ENCODE assay signal across 14 mouse cellular contexts in the genomic region with DNA sequence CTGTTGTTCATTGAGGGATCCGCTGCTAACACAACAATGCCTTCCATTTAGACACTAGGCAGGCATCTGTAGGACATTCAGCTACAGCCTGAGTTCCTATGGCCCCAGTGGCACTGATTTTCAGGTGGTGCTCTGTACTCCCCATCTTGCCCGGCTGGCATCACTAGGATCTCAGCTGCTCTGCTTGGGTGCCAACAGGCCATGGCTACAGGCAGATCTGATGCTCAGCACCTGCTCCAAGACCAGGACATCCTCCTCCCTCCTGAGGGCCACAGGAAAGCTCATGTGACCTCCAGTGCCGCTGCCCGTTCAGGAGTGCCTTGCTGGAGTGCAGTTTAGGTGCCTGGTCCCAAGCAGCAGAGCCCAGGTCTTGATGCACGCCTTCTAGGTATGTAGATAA. TPM values are rescaled to one million over a fixed set of nuclear protein-coding genes. Genes with fewer than 3 reads are reported as not detected.
DNase-seq lines count a peak whose midpoint lies in the region; ATAC-seq and TF ChIP-seq lines count a peak whose summit lies in the region.
"Had no signal": no experiment of that assay in that cellular context is flagged by ENCODE, and none has a peak within 500 bp of the region (broad histone marks: within the 10 kb centered on the region; RNA-seq: fewer than 3 reads in every experiment).

No protein-coding gene starts in this region.

- H3K9ac ChIP-seq in heart, embryonic 12.5 days: no peak overlapping the region
- no peak overlapping the region for H3K9ac ChIP-seq in forebrain, embryonic 13.5 days
- H3K9ac ChIP-seq: hindbrain, embryonic 12.5 days; midbrain, embryonic 12.5 days; neural tube, embryonic 15.5 days had no signal

- H3K9me3 ChIP-seq in heart, embryonic 12.5 days (replicated peaks): no peaks in the 10 kb centered on the region
- H3K9me3 ChIP-seq in forebrain, embryonic 13.5 days (replicated peaks): no peaks in the 10 kb centered on the region
- H3K9me3 ChIP-seq: forebrain, embryonic 10.5 days; hindbrain, embryonic 12.5 days; midbrain, embryonic 12.5 days; neural tube, embryonic 15.5 days had no signal

- H3K4me1 ChIP-seq in heart, embryonic 12.5 days (replicated peaks): peaks cover 61% of the 10 kb centered on the region
- peaks cover 19% of the 10 kb centered on the region for H3K4me1 ChIP-seq in embryonic fibroblast, embryonic 13.5 days (ENCODE audit: control insufficient read depth, insufficient read depth, low read length)
- H3K4me1 ChIP-seq in forebrain, embryonic 13.5 days: peaks cover 16% of the 10 kb centered on the region

- DNase-seq in heart, adult 11 months: no peak
- no peak for DNase-seq in layer of hippocampus, adult 2 months (ENCODE audit: low spot score in 2 of 2)
- DNase-seq in layer of hippocampus, postnatal 25 days (ENCODE audit: extremely low spot score in 1 of 2, low spot score in 1 of 2): no peak
- peak; percentile 34 for DNase-seq in 3134 (ENCODE audit: extremely low read depth, insufficient read length, low spot score)
- DNase-seq: right cerebral cortex, postnatal 14 days had no signal

- no peak for TF ChIP-seq CTCF in layer of hippocampus, adult 2 months (conservative IDR thresholded peaks at IDR 0.05)
- TF ChIP-seq CTCF in embryonic fibroblast, embryonic 13.5 days (IDR thresholded peaks at IDR 0.05; ENCODE audit: borderline replicate concordance, insufficient read depth, low read length): no peak

- peak overlapping the region; percentile 55 for H3K27ac ChIP-seq in heart, embryonic 12.5 days (ENCODE audit: poor library complexity, severe bottlenecking)
- H3K27ac ChIP-seq in layer of hippocampus, adult 2 months: peak overlapping the region; percentile 44; the same call in 1 of the 2 replicates
- peak overlapping the region; percentile 37 for H3K27ac ChIP-seq in embryonic fibroblast, embryonic 13.5 days (ENCODE audit: insufficient read depth, low read length)
- H3K27ac ChIP-seq in forebrain, embryonic 13.5 days: no peak overlapping the region
- H3K27ac ChIP-seq: forebrain, embryonic 10.5 days; hindbrain, embryonic 12.5 days; midbrain, embryonic 12.5 days; neural tube, embryonic 15.5 days had no signal

- 60% methylated on average over 5 of the region's 5 CpGs for WGBS in heart, embryonic 12.5 days
- WGBS in forebrain, embryonic 13.5 days: 87% methylated on average over 5 of the region's 5 CpGs

- ATAC-seq in heart, embryonic 12.5 days (ENCODE audit: insufficient number of reproducible peaks, low FRiP score): no peak
- no peak for ATAC-seq in forebrain, embryonic 13.5 days

- peaks cover 11% of the 10 kb centered on the region; the same call in 1 of the 2 replicates for H3K36me3 ChIP-seq in heart, embryonic 12.5 days
- H3K36me3 ChIP-seq in forebrain, embryonic 13.5 days (ENCODE audit: poor library complexity, severe bottlenecking): peaks cover 23% of the 10 kb centered on the region

- no peak overlapping the region for H3K4me2 ChIP-seq in heart, embryonic 12.5 days
- H3K4me2 ChIP-seq in forebrain, embryonic 13.5 days: no peak overlapping the region
- H3K4me2 ChIP-seq: hindbrain, embryonic 12.5 days; midbrain, embryonic 12.5 days; neural tube, embryonic 15.5 days had no signal

- no peak overlapping the region for H3K4me3 ChIP-seq in heart, embryonic 12.5 days
- no peak overlapping the region for H3K4me3 ChIP-seq in layer of hippocampus, adult 2 months
- no peak overlapping the region for H3K4me3 ChIP-seq in embryonic fibroblast, embryonic 13.5 days (ENCODE audit: insufficient read depth, low read length)
- no peak overlapping the region for H3K4me3 ChIP-seq in forebrain, embryonic 13.5 days
- H3K4me3 ChIP-seq: forebrain, embryonic 10.5 days; hindbrain, embryonic 12.5 days; midbrain, embryonic 12.5 days; neural tube, embryonic 15.5 days had no signal

- no peak for TF ChIP-seq POLR2A in embryonic fibroblast, embryonic 13.5 days (IDR thresholded peaks at IDR 0.05; ENCODE audit: low read depth, low read length)

- H3K27me3 ChIP-seq in heart, embryonic 12.5 days (replicated peaks): no peaks in the 10 kb centered on the region
- no peaks in the 10 kb centered on the region for H3K27me3 ChIP-seq in forebrain, embryonic 13.5 days
- H3K27me3 ChIP-seq: hindbrain, embryonic 12.5 days; midbrain, embryonic 12.5 days; neural tube, embryonic 15.5 days; Patski had no signal

RNA-seq across cellular contexts. Expression of a gene that starts 20.3 kb away (rescaled TPM):
- 9.2 and 9.9 TPM in 2 replicates for polyA plus RNA-seq in heart, embryonic 12.5 days (2016; fragmentation: Nextera tagmentation; extraction: Ambion mirVana)
- 10 to 100 TPM; 92.5 to 93.2 TPM for total RNA-seq in layer of hippocampus, adult 2 months (2021)
- 10 to 100 TPM; 79.7 to 88.2 TPM for total RNA-seq in layer of hippocampus, postnatal 25 days (2021)
- 55.5 and 64.8 TPM in 2 replicates for polyA plus RNA-seq in embryonic fibroblast, embryonic 13.5 days (2011; ENCODE audit: insufficient read length, low read depth, missing spikeins)
- 30.0 and 33.7 TPM in 2 replicates for polyA plus RNA-seq in forebrain, embryonic 13.5 days (2015; fragmentation: Nextera tagmentation; extraction: Ambion mirVana)
- total RNA-seq: CH12.LX had no signal

RNA-seq across cellular contexts. Expression of a gene that starts 42.2 kb away (rescaled TPM):
- polyA plus RNA-seq in heart, embryonic 12.5 days (2016; fragmentation: Nextera tagmentation; extraction: Ambion mirVana): 176 and 182 TPM in 2 replicates
- total RNA-seq in layer of hippocampus, adult 2 months (2021): 100 to 1,000 TPM; 166 to 172 TPM
- total RNA-seq in layer of hippocampus, postnatal 25 days (2021): 100 to 1,000 TPM; 160 to 197 TPM
- 141 and 152 TPM in 2 replicates for polyA plus RNA-seq in embryonic fibroblast, embryonic 13.5 days (2011; ENCODE audit: insufficient read length, low read depth, missing spikeins)
- 310 and 325 TPM in 2 replicates for polyA plus RNA-seq in forebrain, embryonic 13.5 days (2015; fragmentation: Nextera tagmentation; extraction: Ambion mirVana)

RNA-seq across cellular contexts. Expression of a gene that starts 53.8 kb away (rescaled TPM):
- 13.7 and 15.7 TPM in 2 replicates for polyA plus RNA-seq in heart, embryonic 12.5 days (2016; fragmentation: Nextera tagmentation; extraction: Ambion mirVana)
- 100 to 1,000 TPM; 110 to 116 TPM for total RNA-seq in layer of hippocampus, adult 2 months (2021)
- total RNA-seq in layer of hippocampus, postnatal 25 days (2021): 100 to 1,000 TPM; 107 to 113 TPM
- 9.9 and 10.9 TPM in 2 replicates for polyA plus RNA-seq in embryonic fibroblast, embryonic 13.5 days (2011; ENCODE audit: insufficient read length, low read depth, missing spikeins)
- polyA plus RNA-seq in forebrain, embryonic 13.5 days (2015; fragmentation: Nextera tagmentation; extraction: Ambion mirVana): 18.6 and 19.1 TPM in 2 replicates
